Mouse (Mus musculus): ENCODE data around the gene Gm44805.

Gene Gm44805

GRCm38 (mm10) chr7:19628536-19629360 is 52.5 kb downstream of the Gm44805 start:
- peak; percentile 85 for DNase-seq (ENCODE audit: low spot score)

- no peak for DNase-seq (ENCODE audit: low spot score)
Measured at GRCm38 (mm10) chr7:19628192-19628535, 53.1 kb downstream of the Gm44805 start.

GRCm38 (mm10) chr7:19627721-19628120 is 53.5 kb downstream of the Gm44805 start:
- no peak for DNase-seq (ENCODE audit: low spot score)

GRCm38 (mm10) chr7:19623433-19623832 is 57.8 kb downstream of the Gm44805 start:
- no peak for DNase-seq (ENCODE audit: low spot score)

- no peak for DNase-seq (ENCODE audit: low spot score)
Measured at GRCm38 (mm10) chr7:19622241-19622640, 59.0 kb downstream of the Gm44805 start.
